Mouse (Mus musculus): ENCODE data around the gene Ralgps2.

DNA sequence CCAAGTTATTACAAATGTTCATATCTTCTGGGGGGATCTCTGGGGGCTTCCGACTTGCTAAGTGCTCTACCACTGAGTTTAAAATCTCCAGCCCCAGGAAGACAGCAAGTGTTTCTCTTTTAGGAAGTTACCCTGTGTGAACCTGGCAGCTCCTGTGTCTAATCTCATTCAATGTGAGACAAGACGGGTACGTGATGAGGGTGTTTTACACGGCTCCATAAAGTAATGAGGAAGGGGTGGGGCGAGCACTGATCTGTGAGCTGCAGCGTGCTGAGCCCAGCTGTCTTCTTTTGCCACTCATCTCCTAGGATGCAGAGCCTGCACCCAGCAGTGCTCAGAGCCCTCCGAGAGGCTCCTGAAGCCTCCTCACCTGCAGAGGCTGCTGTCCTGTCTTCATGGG is 127.5 kb downstream of the Ralgps2 start:
- TF ChIP-seq CTCF (IDR thresholded peaks at IDR 0.05; ENCODE audit: low read depth, low read length) (no peak), EP300 (IDR thresholded peaks at IDR 0.05; ENCODE audit: insufficient read depth, low read depth, low read length) (no peak), POLR2A (IDR thresholded peaks at IDR 0.05; ENCODE audit: insufficient read depth, low read length) (no peak)

Measured in ES-Bruce4 (cell line).